Comparison of ENCODE assay signal across 8 mouse cellular contexts in genomic region chr10:71302490-71302889, GRCm38 (mm10). TPM values are rescaled to one million over a fixed set of nuclear protein-coding genes. Genes with fewer than 3 reads are reported as not detected.
A peak's percentile ranks its signal among the peaks of the same experiment; 100 is the strongest.
DNase-seq lines count a peak whose midpoint lies in the region; ATAC-seq and TF ChIP-seq lines count a peak whose summit lies in the region.
"Had no signal": no experiment of that assay in that cellular context is flagged by ENCODE, and none has a peak within 500 bp of the region (broad histone marks: within the 10 kb centered on the region; RNA-seq: fewer than 3 reads in every experiment).

No protein-coding gene starts in this region.

- no peaks in the 10 kb centered on the region for H3K27me3 ChIP-seq in stomach, postnatal 0 days (ENCODE audit: control insufficient read depth, insufficient read depth, low read length)
- H3K27me3 ChIP-seq: embryonic facial prominence, embryonic 15.5 days had no signal

- no peak overlapping the region for H3K9ac ChIP-seq in stomach, postnatal 0 days (ENCODE audit: low read length)
- H3K9ac ChIP-seq: embryonic facial prominence, embryonic 15.5 days had no signal

- WGBS in stomach, postnatal 0 days, result 25% methylated on average over 5 of the region's 5 CpGs

- H3K4me1 ChIP-seq in stomach, postnatal 0 days (replicated peaks; ENCODE audit: control insufficient read depth, insufficient read depth), result no peaks in the 10 kb centered on the region
- H3K4me1 ChIP-seq: embryonic facial prominence, embryonic 15.5 days had no signal

- no peak for DNase-seq in left cerebral cortex, adult 2 months (ENCODE audit: extremely low spot score in 1 of 2, low spot score in 2 of 2)
- DNase-seq in left cerebral cortex, postnatal 10 days (ENCODE audit: extremely low spot score in 1 of 2, low spot score in 2 of 2), result no peak
- peak; percentile 80 for DNase-seq in R1 (ENCODE audit: low read depth, low spot score)
- peak; percentile 59 for DNase-seq in induced T-regulatory cell, adult 2 months (ENCODE audit: low read depth)
- peak; percentile 29 for DNase-seq in stomach, postnatal 0 days (ENCODE audit: low spot score)
- DNase-seq in layer of hippocampus, postnatal 36 days, result no peak
- DNase-seq in right cerebral cortex, postnatal 4 days, result no peak

- H3K4me2 ChIP-seq in stomach, postnatal 0 days (replicated peaks; ENCODE audit: low read depth), result no peak overlapping the region
- H3K4me2 ChIP-seq: embryonic facial prominence, embryonic 15.5 days had no signal

- intact Hi-C loops in left cerebral cortex, adult 2 months (cut with DNase I), result no loop called here
- intact Hi-C loops in left cerebral cortex, postnatal 10 days (cut with DNase I), result no loop called here

- no peak for ATAC-seq in stomach, postnatal 0 days (ENCODE audit: low FRiP score, low TSS enrichment)

- no peak overlapping the region for H3K4me3 ChIP-seq in left cerebral cortex, adult 2 months
- no peak overlapping the region for H3K4me3 ChIP-seq in stomach, postnatal 0 days (ENCODE audit: low read depth, low read length)
- H3K4me3 ChIP-seq: embryonic facial prominence, embryonic 15.5 days had no signal

- no peak overlapping the region for H3K27ac ChIP-seq in left cerebral cortex, adult 2 months
- H3K27ac ChIP-seq in stomach, postnatal 0 days (replicated peaks), result no peak overlapping the region
- H3K27ac ChIP-seq: embryonic facial prominence, embryonic 15.5 days had no signal

- TF ChIP-seq CTCF in left cerebral cortex, adult 2 months (IDR thresholded peaks at IDR 0.05), result peak; percentile 48
- TF ChIP-seq CTCF in stomach, postnatal 0 days (IDR thresholded peaks at IDR 0.05; ENCODE audit: low read depth), result peak; percentile 66

- no peaks in the 10 kb centered on the region for H3K36me3 ChIP-seq in stomach, postnatal 0 days (ENCODE audit: control insufficient read depth, insufficient read depth, low read length)
- H3K36me3 ChIP-seq: embryonic facial prominence, embryonic 15.5 days had no signal

- H3K9me3 ChIP-seq in stomach, postnatal 0 days (ENCODE audit: control insufficient read depth, low read length), result no peaks in the 10 kb centered on the region
- H3K9me3 ChIP-seq: embryonic facial prominence, embryonic 15.5 days had no signal

- no peak for TF ChIP-seq EP300 in stomach, postnatal 0 days (optimal IDR thresholded peaks at IDR 0.05)

RNA-seq across cellular contexts. Expression of gene Ube2d1, which starts 17.4 kb away (rescaled TPM):
- total RNA-seq in left cerebral cortex, adult 2 months (2021), result 10 to 100 TPM; 49.6 to 50.7 TPM
- total RNA-seq in left cerebral cortex, postnatal 10 days (2021), result 10 to 100 TPM; 76.3 to 90.5 TPM
- 25.6 and 30.7 TPM in 2 replicates for polyA plus RNA-seq in stomach, postnatal 0 days (2015; fragmentation: Nextera tagmentation; extraction: Ambion mirVana)
- total RNA-seq in layer of hippocampus, postnatal 36 days (2021), result 10 to 100 TPM; 53.1 to 53.2 TPM

RNA-seq across cellular contexts. Expression of gene Cisd1, which starts 42.3 kb away (rescaled TPM):
- total RNA-seq in left cerebral cortex, adult 2 months (2021), result 100 to 1,000 TPM; 119 to 131 TPM
- 100 to 1,000 TPM; 124 to 130 TPM for total RNA-seq in left cerebral cortex, postnatal 10 days (2021)
- polyA plus RNA-seq in stomach, postnatal 0 days (2015; fragmentation: Nextera tagmentation; extraction: Ambion mirVana), result 143 and 147 TPM in 2 replicates
- 100 to 1,000 TPM; 126 to 147 TPM for total RNA-seq in layer of hippocampus, postnatal 36 days (2021)

RNA-seq across cellular contexts. Expression of gene Ipmk, which starts 45.1 kb away (rescaled TPM):
- total RNA-seq in left cerebral cortex, adult 2 months (2021), result 10 to 100 TPM; 30.5 to 36.7 TPM
- 10 to 100 TPM; 32.1 to 34.7 TPM for total RNA-seq in left cerebral cortex, postnatal 10 days (2021)
- 9.0 and 9.7 TPM in 2 replicates for polyA plus RNA-seq in stomach, postnatal 0 days (2015; fragmentation: Nextera tagmentation; extraction: Ambion mirVana)
- total RNA-seq in layer of hippocampus, postnatal 36 days (2021), result 10 to 100 TPM; 41.5 to 43.3 TPM

Comparison
In these comparisons a context has a peak if more than half of its experiments do, and no peak if none do; other contexts are left out.
1. DNase-seq: peak in R1 (single experiment), induced T-regulatory cell, adult 2 months (single experiment) and stomach, postnatal 0 days (single experiment); none in left cerebral cortex, adult 2 months (0 of 2), left cerebral cortex, postnatal 10 days (0 of 2), layer of hippocampus, postnatal 36 days (0 of 2) and right cerebral cortex, postnatal 4 days (single experiment).